Comparison of ENCODE assay signal across 14 mouse cellular contexts in genomic region chr17:35707929-35708328, GRCm38 (mm10). TPM values are rescaled to one million over a fixed set of nuclear protein-coding genes. Genes with fewer than 3 reads are reported as not detected.
DNase-seq lines count a peak whose midpoint lies in the region; ATAC-seq and TF ChIP-seq lines count a peak whose summit lies in the region.
"Had no signal": no experiment of that assay in that cellular context is flagged by ENCODE, and none has a peak within 500 bp of the region (broad histone marks: within the 10 kb centered on the region; RNA-seq: fewer than 3 reads in every experiment).

No protein-coding gene starts in this region.

- ATAC-seq in embryonic facial prominence, embryonic 13.5 days (ENCODE audit: insufficient number of reproducible peaks, insufficient read depth, low FRiP score, low TSS enrichment, low read depth) = no peak
- ATAC-seq in inflammation-experienced regulatory T-cells, adult 6 months = peak; percentile 43
- no peak for ATAC-seq in megakaryocyte, adult 5-6 weeks (ENCODE audit: poor library complexity, severe bottlenecking)
- ATAC-seq: midbrain, embryonic 13.5 days had no signal

- H3K27ac ChIP-seq in embryonic facial prominence, embryonic 13.5 days = peak overlapping the region; percentile 57; the same call in 1 of the 2 replicates
- no peak overlapping the region for H3K27ac ChIP-seq in embryonic facial prominence, embryonic 10.5 days (replicated peaks)
- no peak overlapping the region for H3K27ac ChIP-seq in left cerebral cortex, adult 2 months
- H3K27ac ChIP-seq: limb, embryonic 12.5 days; lung, embryonic 15.5 days; midbrain, embryonic 13.5 days had no signal

- H3K9ac ChIP-seq in embryonic facial prominence, embryonic 13.5 days = no peak overlapping the region
- H3K9ac ChIP-seq: limb, embryonic 12.5 days; lung, embryonic 15.5 days; midbrain, embryonic 13.5 days had no signal

- no peaks in the 10 kb centered on the region for H3K9me3 ChIP-seq in embryonic facial prominence, embryonic 13.5 days
- no peaks in the 10 kb centered on the region for H3K9me3 ChIP-seq in embryonic facial prominence, embryonic 10.5 days
- H3K9me3 ChIP-seq: hindbrain, embryonic 10.5 days; limb, embryonic 12.5 days; lung, embryonic 15.5 days; midbrain, embryonic 13.5 days had no signal

- no peaks in the 10 kb centered on the region for H3K36me3 ChIP-seq in embryonic facial prominence, embryonic 13.5 days
- H3K36me3 ChIP-seq in embryonic facial prominence, embryonic 10.5 days (replicated peaks) = no peaks in the 10 kb centered on the region
- H3K36me3 ChIP-seq: hindbrain, embryonic 10.5 days; limb, embryonic 12.5 days; lung, embryonic 15.5 days; midbrain, embryonic 13.5 days had no signal

- 43% methylated on average over 7 of the region's 7 CpGs for WGBS in embryonic facial prominence, embryonic 13.5 days
- 74% methylated on average over 7 of the region's 7 CpGs for WGBS in embryonic facial prominence, embryonic 10.5 days

- no peak overlapping the region for H3K4me3 ChIP-seq in embryonic facial prominence, embryonic 13.5 days
- no peak overlapping the region for H3K4me3 ChIP-seq in embryonic facial prominence, embryonic 10.5 days
- H3K4me3 ChIP-seq in left cerebral cortex, adult 2 months = no peak overlapping the region
- H3K4me3 ChIP-seq: hindbrain, embryonic 10.5 days; limb, embryonic 12.5 days; lung, embryonic 15.5 days; midbrain, embryonic 13.5 days had no signal

- no peaks in the 10 kb centered on the region for H3K27me3 ChIP-seq in embryonic facial prominence, embryonic 13.5 days
- peaks cover 23% of the 10 kb centered on the region for H3K27me3 ChIP-seq in embryonic facial prominence, embryonic 10.5 days (replicated peaks; ENCODE audit: low read depth, poor library complexity, severe bottlenecking)
- H3K27me3 ChIP-seq: limb, embryonic 12.5 days; lung, embryonic 15.5 days; midbrain, embryonic 13.5 days had no signal

- no peak for TF ChIP-seq CTCF in left cerebral cortex, adult 2 months (IDR thresholded peaks at IDR 0.05)

- H3K4me1 ChIP-seq in embryonic facial prominence, embryonic 13.5 days = peaks cover 54% of the 10 kb centered on the region
- peaks cover 55% of the 10 kb centered on the region for H3K4me1 ChIP-seq in embryonic facial prominence, embryonic 10.5 days

- intact Hi-C loops in left cerebral cortex, adult 2 months (cut with DNase I) = loop anchor here (2.0 kb wide), 1 partner anchor 17 kb away; no protein-coding TSS in a partner anchor

- DNase-seq in embryonic facial prominence, embryonic 10.5 days (ENCODE audit: low spot score) = no peak
- DNase-seq in thymus, postnatal 0 days (ENCODE audit: low spot score) = peak; percentile 54
- DNase-seq in thymus, adult 18-20 months = no peak
- DNase-seq in thymus, postnatal 25 days = peak; percentile 31
- DNase-seq in left cerebral cortex, adult 2 months (ENCODE audit: extremely low spot score in 1 of 2, low spot score in 2 of 2) = no peak
- DNase-seq: gastrocnemius, postnatal 25 days; layer of hippocampus, adult 9-11 months had no signal

- no peak overlapping the region for H3K4me2 ChIP-seq in embryonic facial prominence, embryonic 13.5 days
- H3K4me2 ChIP-seq: limb, embryonic 12.5 days; lung, embryonic 15.5 days; midbrain, embryonic 13.5 days had no signal

RNA-seq across cellular contexts. Expression of gene Ddr1, which starts 3.5 kb away (rescaled TPM):
- 65.8 and 69.4 TPM in 2 replicates for polyA plus RNA-seq in embryonic facial prominence, embryonic 13.5 days (2015; fragmentation: Nextera tagmentation; extraction: Ambion mirVana)
- 49.1 and 65.3 TPM in 2 replicates for polyA plus RNA-seq in embryonic facial prominence, embryonic 10.5 days (2016; fragmentation: Nextera tagmentation; extraction: Ambion mirVana)
- polyA plus RNA-seq in thymus, postnatal 0 days (2015; fragmentation: Nextera tagmentation; extraction: Ambion mirVana) = 33.7 and 33.8 TPM in 2 replicates
- polyA plus RNA-seq in inflammation-experienced regulatory T-cells, adult 6 months (2017; shearing (Covaris generic)) = 1 to 10 TPM in 1 of 3 experiments, under 1 TPM in 2; 0.65 to 1.1 (median 0.73) TPM
- total RNA-seq in left cerebral cortex, adult 2 months (2021) = 10 to 100 TPM; 47.2 to 47.8 TPM
- total RNA-seq in megakaryocyte, adult 5-6 weeks (2015) = 0.91 and 1.0 TPM in 2 replicates
- 0.49 and 1.0 TPM in 2 replicates for total RNA-seq in megakaryocyte, adult 5-6 weeks (2017)

RNA-seq across cellular contexts. Expression of gene Gtf2h4, which starts 34.4 kb away (rescaled TPM):
- polyA plus RNA-seq in embryonic facial prominence, embryonic 13.5 days (2015; fragmentation: Nextera tagmentation; extraction: Ambion mirVana) = 39.2 and 48.6 TPM in 2 replicates
- polyA plus RNA-seq in embryonic facial prominence, embryonic 10.5 days (2016; fragmentation: Nextera tagmentation; extraction: Ambion mirVana) = 57.6 and 61.4 TPM in 2 replicates
- 267 and 319 TPM in 2 replicates for polyA plus RNA-seq in thymus, postnatal 0 days (2015; fragmentation: Nextera tagmentation; extraction: Ambion mirVana)
- polyA plus RNA-seq in inflammation-experienced regulatory T-cells, adult 6 months (2017; shearing (Covaris generic)) = 10 to 100 TPM; 16.7 to 24.7 (median 17.9) TPM
- 10 to 100 TPM; 34.5 to 35.9 TPM for total RNA-seq in left cerebral cortex, adult 2 months (2021)
- total RNA-seq in megakaryocyte, adult 5-6 weeks (2015) = 13.4 and 15.1 TPM in 2 replicates
- total RNA-seq in megakaryocyte, adult 5-6 weeks (2017) = 10.6 and 14.9 TPM in 2 replicates

RNA-seq across cellular contexts. Expression of gene Vars2, which starts 40.5 kb away (rescaled TPM):
- polyA plus RNA-seq in embryonic facial prominence, embryonic 13.5 days (2015; fragmentation: Nextera tagmentation; extraction: Ambion mirVana) = 15.9 and 17.4 TPM in 2 replicates
- polyA plus RNA-seq in embryonic facial prominence, embryonic 10.5 days (2016; fragmentation: Nextera tagmentation; extraction: Ambion mirVana) = 19.9 and 22.0 TPM in 2 replicates
- 22.5 and 27.0 TPM in 2 replicates for polyA plus RNA-seq in thymus, postnatal 0 days (2015; fragmentation: Nextera tagmentation; extraction: Ambion mirVana)
- 10 to 100 TPM; 10.4 to 13.2 (median 12.7) TPM for polyA plus RNA-seq in inflammation-experienced regulatory T-cells, adult 6 months (2017; shearing (Covaris generic))
- total RNA-seq in left cerebral cortex, adult 2 months (2021) = 10 to 100 TPM; 33.2 to 42.6 TPM
- total RNA-seq in megakaryocyte, adult 5-6 weeks (2015) = 2.1 and 5.3 TPM in 2 replicates
- total RNA-seq in megakaryocyte, adult 5-6 weeks (2017) = 3.3 and 16.9 TPM in 2 replicates

Comparison
In these comparisons a context has a peak if more than half of its experiments do, and no peak if none do; other contexts are left out.
1. DNase-seq: peak in thymus, postnatal 0 days (single experiment) and thymus, postnatal 25 days (single experiment); none in embryonic facial prominence, embryonic 10.5 days (single experiment), thymus, adult 18-20 months (0 of 2) and left cerebral cortex, adult 2 months (0 of 2).
2. RNA of gene Ddr1, which starts 3.5 kb away (polyA plus RNA-seq): 65.8 to 69.4 TPM in embryonic facial prominence, embryonic 13.5 days, 49.1 to 65.3 TPM in embryonic facial prominence, embryonic 10.5 days and 33.7 to 33.8 TPM in thymus, postnatal 0 days; 0.65 to 1.1 TPM in inflammation-experienced regulatory T-cells, adult 6 months; every median in the first group is over 10 times any median in the second.